Mouse (Mus musculus): ENCODE results near the gene Dhps. TPM values are rescaled to one million over a fixed set of nuclear protein-coding genes. Genes with fewer than 3 reads are reported as not detected.

Gene Dhps
- total and polyA plus RNA-seq, 3 experiments: 27.3 to 42.9 (median 33.9) TPM

GRCm38 (mm10) chr8:85071041-85071440 is 516 bp upstream of the Dhps start:
- peaks cover 71% of the 10 kb centered on the region for H3K36me3 ChIP-seq (replicated peaks)
- no peak for ATAC-seq (ENCODE audit: extremely low read depth, insufficient number of reproducible peaks, low FRiP score, poor library complexity, severe bottlenecking)

DNA sequence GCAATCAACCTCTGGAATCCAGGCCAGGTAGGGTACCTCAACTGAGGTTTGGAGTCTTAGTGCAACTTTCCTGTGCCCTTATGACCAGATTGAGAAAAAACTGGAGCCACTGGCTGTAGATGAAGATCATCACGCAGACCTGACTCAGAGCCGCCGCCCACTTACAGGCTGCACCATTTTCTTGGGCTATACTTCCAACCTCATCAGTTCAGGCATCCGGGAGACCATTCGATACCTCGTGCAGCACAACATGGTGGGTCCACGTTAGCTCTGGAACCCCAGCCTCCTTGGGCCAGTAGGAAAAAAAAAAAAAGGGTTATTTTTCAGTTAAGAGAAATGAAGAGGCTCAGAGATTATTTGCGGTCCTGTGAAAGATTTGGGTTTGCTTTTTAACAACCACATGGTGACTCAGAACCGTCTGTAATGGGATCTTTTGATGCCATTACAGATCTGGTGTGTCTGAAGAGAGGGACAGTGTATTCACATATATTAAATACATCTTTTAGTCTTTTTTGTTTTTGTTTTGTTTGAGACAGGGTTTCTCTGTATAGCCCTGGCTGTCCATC is 890 bp downstream of the Dhps start:
- H3K4me1 ChIP-seq (ENCODE audit: insufficient read depth, low read depth, low read length): peaks cover 54% of the 10 kb centered on the region
- TF ChIP-seq CTCF (IDR thresholded peaks at IDR 0.05; ENCODE audit: low read depth, low read length) (no peak), GATA2 (IDR thresholded peaks at IDR 0.05; ENCODE audit: borderline replicate concordance, low read depth, low read length) (no peak), POLR2AphosphoS5 (IDR thresholded peaks at IDR 0.05; ENCODE audit: insufficient replicate concordance, low read depth, low read length) (no peak), TAL1 (conservative IDR thresholded peaks at IDR 0.05; ENCODE audit: low read depth, low read length) (no peak), GATA1 (IDR thresholded peaks at IDR 0.05; ENCODE audit: borderline replicate concordance, low read length) (no peak)
- no peak for DNase-seq (ENCODE audit: low spot score)
- no peaks in the 10 kb centered on the region for H3K9me3 ChIP-seq (replicated peaks)
- no peak for ATAC-seq (ENCODE audit: extremely low read depth, insufficient number of reproducible peaks, low FRiP score, poor library complexity, severe bottlenecking)
- peak overlapping the region; percentile 81 for H3K4me3 ChIP-seq (ENCODE audit: low read depth, low read length)
- no peaks in the 10 kb centered on the region for H3K27me3 ChIP-seq (ENCODE audit: insufficient read depth, low read length)
- peaks cover 71% of the 10 kb centered on the region for H3K36me3 ChIP-seq (replicated peaks)

More at GRCm38 (mm10) chr8:85071041-85071440, 516 bp upstream of the Dhps start:
- TF ChIP-seq TAL1 (conservative IDR thresholded peaks at IDR 0.05; ENCODE audit: low read depth, low read length): no peak
- TF ChIP-seq GATA1 (IDR thresholded peaks at IDR 0.05; ENCODE audit: borderline replicate concordance, low read length): no peak
- no peak for TF ChIP-seq POLR2AphosphoS5 (IDR thresholded peaks at IDR 0.05; ENCODE audit: insufficient replicate concordance, low read depth, low read length)
- no peak for TF ChIP-seq GATA2 (IDR thresholded peaks at IDR 0.05; ENCODE audit: borderline replicate concordance, low read depth, low read length)
- TF ChIP-seq CTCF (IDR thresholded peaks at IDR 0.05; ENCODE audit: low read depth, low read length): no peak
- peak overlapping the region; percentile 81 for H3K4me3 ChIP-seq (ENCODE audit: low read depth, low read length)
- DNase-seq (ENCODE audit: low spot score): no peak
- H3K9me3 ChIP-seq (replicated peaks): no peaks in the 10 kb centered on the region
- peaks cover 46% of the 10 kb centered on the region for H3K4me1 ChIP-seq (ENCODE audit: insufficient read depth, low read depth, low read length)
- H3K27me3 ChIP-seq (ENCODE audit: insufficient read depth, low read length): no peaks in the 10 kb centered on the region

- ATAC-seq (ENCODE audit: extremely low read depth, insufficient number of reproducible peaks, low FRiP score, poor library complexity, severe bottlenecking) (no peak), DNase-seq (ENCODE audit: low spot score) (no peak)
- H3K9me3 ChIP-seq (replicated peaks): no peaks in the 10 kb centered on the region
- no peak for TF ChIP-seq TAL1 (conservative IDR thresholded peaks at IDR 0.05; ENCODE audit: low read depth, low read length)
- TF ChIP-seq GATA1 (IDR thresholded peaks at IDR 0.05; ENCODE audit: borderline replicate concordance, low read length): no peak
- TF ChIP-seq GATA2 (IDR thresholded peaks at IDR 0.05; ENCODE audit: borderline replicate concordance, low read depth, low read length): no peak
- TF ChIP-seq CTCF (IDR thresholded peaks at IDR 0.05; ENCODE audit: low read depth, low read length): no peak
- TF ChIP-seq POLR2AphosphoS5 (IDR thresholded peaks at IDR 0.05; ENCODE audit: insufficient replicate concordance, low read depth, low read length): no peak
- peak overlapping the region; percentile 48; the same call in 1 of the 2 replicates for H3K4me3 ChIP-seq (ENCODE audit: low read depth, low read length)
- H3K4me1 ChIP-seq (ENCODE audit: insufficient read depth, low read depth, low read length): peaks cover 54% of the 10 kb centered on the region
- no peaks in the 10 kb centered on the region for H3K27me3 ChIP-seq (ENCODE audit: insufficient read depth, low read length)
- H3K36me3 ChIP-seq (replicated peaks): peaks cover 71% of the 10 kb centered on the region
These were observed 1.6 kb downstream of the Dhps start for GRCm38 (mm10) chr8:85073041-85073612.

DNA sequence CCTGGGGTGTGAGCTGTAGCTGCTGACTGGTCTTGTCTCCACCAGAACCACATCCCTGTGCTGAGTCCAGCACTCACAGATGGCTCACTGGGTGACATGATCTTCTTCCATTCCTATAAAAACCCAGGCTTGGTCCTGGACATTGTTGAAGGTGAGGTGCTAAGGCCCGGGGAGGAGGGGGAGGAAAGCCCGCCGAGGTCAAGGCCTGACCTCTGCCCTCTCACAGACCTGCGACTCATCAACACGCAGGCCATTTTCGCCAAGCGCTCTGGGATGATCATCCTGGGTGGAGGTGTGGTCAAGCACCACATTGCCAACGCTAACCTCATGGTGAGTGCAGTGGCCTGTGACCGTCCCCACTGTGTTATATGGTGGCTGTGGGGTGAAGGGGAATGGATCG is 2.6 kb downstream of the Dhps start:
- TF ChIP-seq CTCF (IDR thresholded peaks at IDR 0.05; ENCODE audit: low read depth, low read length): no peak
- no peak for TF ChIP-seq POLR2AphosphoS5 (IDR thresholded peaks at IDR 0.05; ENCODE audit: insufficient replicate concordance, low read depth, low read length)
- no peak for TF ChIP-seq GATA1 (IDR thresholded peaks at IDR 0.05; ENCODE audit: borderline replicate concordance, low read length)
- TF ChIP-seq TAL1 (conservative IDR thresholded peaks at IDR 0.05; ENCODE audit: low read depth, low read length): no peak
- TF ChIP-seq GATA2 (IDR thresholded peaks at IDR 0.05; ENCODE audit: borderline replicate concordance, low read depth, low read length): no peak
- Histone ChIP-seq H3K27me3 (ENCODE audit: insufficient read depth, low read length) (no peaks in the 10 kb centered on the region), H3K9me3 (replicated peaks) (no peaks in the 10 kb centered on the region), H3K4me1 (ENCODE audit: insufficient read depth, low read depth, low read length) (peaks cover 65% of the 10 kb centered on the region), H3K36me3 (replicated peaks) (peaks cover 71% of the 10 kb centered on the region), H3K4me3 (ENCODE audit: low read depth, low read length) (no peak overlapping the region)
- ATAC-seq (ENCODE audit: extremely low read depth, insufficient number of reproducible peaks, low FRiP score, poor library complexity, severe bottlenecking): no peak
- no peak for DNase-seq (ENCODE audit: low spot score)

DNA sequence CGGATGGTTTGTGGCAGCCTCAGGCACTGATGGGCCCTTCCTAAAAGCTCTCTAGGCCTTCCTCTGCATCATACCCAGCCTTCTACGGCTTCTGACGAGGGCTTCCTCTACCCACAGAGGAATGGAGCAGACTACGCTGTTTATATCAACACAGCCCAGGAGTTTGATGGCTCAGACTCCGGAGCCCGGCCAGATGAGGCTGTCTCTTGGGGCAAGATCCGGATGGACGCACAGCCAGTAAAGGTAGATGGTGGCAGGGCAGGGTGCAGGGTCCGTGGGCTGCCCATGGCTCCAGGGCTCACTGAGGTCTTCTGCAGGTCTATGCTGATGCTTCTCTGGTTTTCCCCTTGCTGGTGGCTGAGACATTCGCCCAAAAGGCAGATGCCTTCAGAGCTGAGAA is 3.1 kb downstream of the Dhps start:
- Histone ChIP-seq H3K4me1 (ENCODE audit: insufficient read depth, low read depth, low read length) (peaks cover 69% of the 10 kb centered on the region), H3K4me3 (ENCODE audit: low read depth, low read length) (no peak overlapping the region), H3K36me3 (replicated peaks) (peaks cover 73% of the 10 kb centered on the region), H3K27me3 (ENCODE audit: insufficient read depth, low read length) (no peaks in the 10 kb centered on the region), H3K9me3 (replicated peaks) (no peaks in the 10 kb centered on the region)
- no peak for DNase-seq (ENCODE audit: low spot score)
- ATAC-seq (ENCODE audit: extremely low read depth, insufficient number of reproducible peaks, low FRiP score, poor library complexity, severe bottlenecking): no peak
- TF ChIP-seq TAL1 (conservative IDR thresholded peaks at IDR 0.05; ENCODE audit: low read depth, low read length) (no peak), CTCF (IDR thresholded peaks at IDR 0.05; ENCODE audit: low read depth, low read length) (no peak), POLR2AphosphoS5 (IDR thresholded peaks at IDR 0.05; ENCODE audit: insufficient replicate concordance, low read depth, low read length) (no peak), GATA2 (IDR thresholded peaks at IDR 0.05; ENCODE audit: borderline replicate concordance, low read depth, low read length) (no peak)

- peaks cover 69% of the 10 kb centered on the region for H3K4me1 ChIP-seq (ENCODE audit: insufficient read depth, low read depth, low read length)
- peak overlapping the region; percentile 39; the same call in 1 of the 2 replicates for H3K4me3 ChIP-seq (ENCODE audit: low read depth, low read length)
- TF ChIP-seq TAL1 (conservative IDR thresholded peaks at IDR 0.05; ENCODE audit: low read depth, low read length) (0 out of 2 replicates have a peak, but pooled peaks have one; percentile 15), POLR2AphosphoS5 (IDR thresholded peaks at IDR 0.05; ENCODE audit: insufficient replicate concordance, low read depth, low read length) (no peak), GATA2 (IDR thresholded peaks at IDR 0.05; ENCODE audit: borderline replicate concordance, low read depth, low read length) (no peak), CTCF (IDR thresholded peaks at IDR 0.05; ENCODE audit: low read depth, low read length) (peak; percentile 53), GATA1 (IDR thresholded peaks at IDR 0.05; ENCODE audit: borderline replicate concordance, low read length) (no peak)
- DNase-seq (ENCODE audit: low spot score) (no peak), ATAC-seq (ENCODE audit: extremely low read depth, insufficient number of reproducible peaks, low FRiP score, poor library complexity, severe bottlenecking) (no peak)
- no peaks in the 10 kb centered on the region for H3K27me3 ChIP-seq (ENCODE audit: insufficient read depth, low read length)
- H3K9me3 ChIP-seq (replicated peaks): no peaks in the 10 kb centered on the region
- peaks cover 72% of the 10 kb centered on the region for H3K36me3 ChIP-seq (replicated peaks)
These were observed 4.4 kb downstream of the Dhps start for GRCm38 (mm10) chr8:85076001-85076400.
